Mouse (Mus musculus) ovary, adult 10 weeks (tissue): ENCODE data around the gene Slitrk1. TPM values are rescaled to one million over a fixed set of nuclear protein-coding genes. Genes with fewer than 3 reads are reported as not detected.

Source experiments
- polyA plus RNA-seq: library from polyadenylated mRNA; stranded (reverse); fragments of 350-450 nt; fragmentation: Illumina TruSeq; extraction: RNeasy Lipid Tissue Mini Kit (QIAGEN cat#74804); gene quantifications from one replicate; pipeline ENCODE4 v1.2.3, GENCODE M21; 2014

The Slitrk1 gene
- polyA plus RNA-seq: 1.2 TPM

GRCm38 (mm10) chr14:108913714-108914263, at the start of gene Slitrk1:
TSS of gene Slitrk1 (minus strand) at chr14:108914158.

